Mouse (Mus musculus) lung, postnatal 10 days (tissue): ENCODE results near the gene Rnf169.

Experiments used
- DNase-seq: peaks from one replicate; pipeline ENCODE4 v3.0.0; 2021

Rnf169 gene

DNA sequence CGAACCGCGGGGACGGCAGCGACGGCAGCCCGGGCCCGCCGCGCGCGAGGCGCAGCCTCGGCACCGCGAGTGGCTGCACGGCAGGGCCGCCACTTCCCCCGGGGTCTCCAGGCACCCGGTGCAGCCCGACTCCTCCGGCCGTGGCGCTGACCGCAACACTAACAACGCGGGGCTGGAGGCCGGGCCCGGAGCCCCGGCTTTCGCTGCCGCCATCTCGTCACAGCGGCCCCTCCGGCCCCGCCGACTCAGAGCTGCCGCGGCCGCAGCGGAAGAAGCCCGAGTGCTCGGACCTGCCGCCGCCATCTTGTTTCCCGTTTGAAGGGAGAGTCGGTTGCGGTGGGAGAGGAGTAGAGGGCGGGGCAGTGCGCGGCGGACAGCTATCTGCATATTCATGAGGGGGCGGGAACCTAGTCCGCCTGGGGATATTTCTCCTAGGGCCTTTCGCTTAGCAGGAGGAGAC, at the start of gene Rnf169:
Gene Rnf169 (minus strand): TSS at position 317 of the 460 bp plus-strand sequence.
- DNase-seq, result peak; percentile 96

DNA sequence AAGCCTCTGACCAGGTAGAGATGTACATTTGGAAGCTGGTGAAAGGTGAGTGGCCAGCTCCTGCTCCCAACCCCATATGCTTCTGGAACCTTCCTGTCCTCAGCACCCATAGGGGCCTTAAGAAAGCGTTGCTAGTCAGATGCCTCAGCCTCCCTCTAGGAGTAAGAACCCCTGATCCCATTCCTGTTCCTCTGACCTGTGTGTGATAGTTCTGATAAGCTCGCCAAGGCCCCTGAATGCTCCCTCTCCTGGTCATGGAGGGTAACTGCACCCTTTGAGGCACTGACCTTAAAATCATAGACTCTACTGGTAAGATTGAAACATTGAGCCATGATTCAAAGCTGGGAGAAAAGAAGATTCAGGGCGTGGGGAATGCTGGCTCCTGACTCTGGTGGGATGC, 49.1 kb upstream of the Rnf169 start:
- peak; percentile 46 for DNase-seq

DNA sequence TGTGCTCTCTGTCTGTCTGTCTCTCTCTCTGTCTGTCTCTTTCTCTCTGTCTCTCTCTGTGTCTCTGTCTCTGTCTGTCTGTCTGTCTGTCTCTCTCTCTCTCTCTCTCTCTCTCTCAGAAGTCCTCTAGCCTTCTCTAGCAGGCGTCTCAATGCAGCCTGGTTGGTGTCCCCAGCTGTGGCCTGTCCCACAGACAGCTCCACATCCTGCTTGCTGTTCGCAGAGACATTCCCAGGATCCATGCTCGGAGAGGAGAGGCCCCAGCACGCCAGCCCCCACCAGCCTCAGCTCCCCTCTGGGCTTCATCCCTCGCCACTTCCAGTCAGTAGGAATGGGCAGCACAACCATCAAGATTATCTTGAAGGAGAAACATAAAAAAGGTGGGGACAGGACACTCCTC, 47.1 kb upstream of the Rnf169 start:
- DNase-seq, result peak; percentile 34

DNA sequence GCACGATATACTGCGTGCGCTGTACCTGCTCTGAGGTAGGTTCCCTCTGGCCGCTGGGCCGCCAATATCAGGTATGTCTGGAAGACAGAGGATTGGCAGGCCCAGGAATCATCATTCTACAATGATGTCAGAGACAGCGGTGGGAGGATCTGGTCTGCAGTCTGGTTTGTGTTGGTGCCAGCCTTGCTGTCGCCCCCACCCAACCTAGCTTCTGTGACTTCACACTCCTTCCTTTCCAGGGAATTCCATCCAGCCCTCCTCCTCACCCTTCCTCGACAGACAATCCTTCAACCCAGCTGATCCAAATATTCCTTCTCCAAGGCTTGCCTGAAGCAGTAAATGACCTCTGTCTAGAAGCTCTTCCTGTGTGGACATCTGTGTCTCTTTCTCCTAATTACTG, 36.8 kb upstream of the Rnf169 start:
- no peak for DNase-seq

DNA sequence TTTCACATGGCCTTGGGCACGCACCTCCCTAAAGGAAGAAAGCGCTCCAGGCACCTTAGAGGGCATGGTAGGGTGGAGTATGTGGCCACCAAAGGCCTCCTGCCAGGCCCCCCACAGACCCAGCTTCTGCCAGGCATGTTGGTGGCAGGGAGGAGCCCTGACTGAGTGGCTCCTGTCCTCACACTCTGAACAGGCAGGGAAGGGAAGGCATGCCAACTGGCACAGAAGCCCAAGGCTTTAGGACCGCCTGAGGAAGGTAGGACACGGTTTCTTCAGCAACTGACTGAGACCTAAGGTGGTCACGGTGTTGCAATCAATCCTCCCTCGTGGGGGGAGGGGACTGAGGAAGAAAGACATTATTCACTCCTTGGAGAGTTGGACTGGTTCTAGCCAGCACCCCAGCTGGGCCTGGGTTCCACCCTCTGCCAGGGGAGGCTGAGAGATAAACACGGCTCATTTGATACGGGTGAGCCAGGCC, 33.9 kb upstream of the Rnf169 start:
- peak; percentile 13 for DNase-seq

GRCm38 (mm10) chr7:100012515-100012914, 32.3 kb upstream of the Rnf169 start:
- DNase-seq, result no peak

DNA sequence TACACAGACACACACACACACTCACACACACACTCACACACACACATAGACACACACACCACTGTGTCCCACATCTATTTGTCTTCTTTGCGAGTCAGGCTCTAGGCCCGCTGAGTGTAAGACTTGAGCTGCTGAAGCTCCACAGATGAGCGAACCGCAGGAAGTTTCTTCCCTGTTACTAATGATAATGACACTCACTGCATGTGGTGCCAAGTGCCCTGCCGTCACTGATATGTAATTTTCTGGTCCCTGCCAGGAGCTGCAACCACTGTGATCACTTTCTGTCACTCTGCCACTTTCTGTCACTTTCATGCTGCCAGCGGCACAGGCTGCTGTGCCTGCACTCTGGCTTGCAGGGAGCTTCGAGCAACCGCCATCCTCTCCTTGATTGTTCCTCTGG, 31.8 kb upstream of the Rnf169 start:
- DNase-seq, result peak; percentile 24

DNA sequence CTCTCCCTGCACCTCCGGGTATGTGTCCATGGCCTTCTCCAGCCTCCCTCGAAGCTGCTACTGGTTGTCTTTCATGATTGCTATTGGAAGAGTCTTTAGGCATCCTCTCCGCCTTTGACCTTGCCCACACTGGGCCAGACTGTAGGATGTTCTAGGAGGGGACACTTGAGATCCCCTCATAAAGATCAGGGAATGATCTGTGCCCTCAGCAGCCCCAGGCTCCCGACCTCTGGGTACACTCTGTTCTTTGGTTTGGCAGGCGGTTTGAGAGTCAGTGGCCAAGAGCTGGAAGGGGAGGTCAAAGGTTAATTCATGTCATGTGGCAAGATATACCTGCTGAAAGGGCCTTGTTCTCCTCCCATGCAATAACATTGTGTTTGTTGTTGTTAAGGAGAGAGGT, 30.5 kb upstream of the Rnf169 start:
- DNase-seq, result no peak

- DNase-seq, result peak; percentile 78
Observed at GRCm38 (mm10) chr7:100009640-100010039, 29.4 kb upstream of the Rnf169 start.

GRCm38 (mm10) chr7:100008765-100009164, 28.5 kb upstream of the Rnf169 start:
- DNase-seq, result no peak

DNA sequence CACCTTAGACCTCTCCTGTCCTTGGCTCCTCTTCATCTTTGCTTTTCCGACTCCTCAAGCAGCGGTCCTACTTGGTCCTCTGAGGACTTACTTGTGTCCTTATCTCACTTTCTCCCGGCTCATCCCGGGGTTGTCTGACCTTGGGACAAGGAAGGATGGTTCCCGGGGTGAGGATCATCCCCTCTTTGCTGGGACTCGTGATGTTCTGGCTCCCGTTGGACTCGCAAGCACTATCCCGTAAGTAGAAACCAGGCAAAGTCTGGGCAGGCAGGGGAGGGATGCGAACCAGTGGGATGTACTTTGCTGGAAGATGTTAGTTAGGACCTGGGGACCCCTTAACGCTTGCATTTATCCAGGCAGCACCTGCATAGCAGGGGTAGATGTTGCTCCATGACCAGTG, 26.2 kb upstream of the Rnf169 start:
- no peak for DNase-seq

GRCm38 (mm10) chr7:100005790-100006189, 25.5 kb upstream of the Rnf169 start, which contains the start of gene Chrdl2:
TSS of gene Chrdl2 (plus strand) at chr7:100006172.
- peak; percentile 30 for DNase-seq

GRCm38 (mm10) chr7:100003781-100004180, 23.5 kb upstream of the Rnf169 start:
- peak; percentile 24 for DNase-seq

- DNase-seq, result no peak
Observed at GRCm38 (mm10) chr7:99998668-99999067, 18.4 kb upstream of the Rnf169 start.

GRCm38 (mm10) chr7:99995186-99995585, 14.9 kb upstream of the Rnf169 start:
- no peak for DNase-seq

DNA sequence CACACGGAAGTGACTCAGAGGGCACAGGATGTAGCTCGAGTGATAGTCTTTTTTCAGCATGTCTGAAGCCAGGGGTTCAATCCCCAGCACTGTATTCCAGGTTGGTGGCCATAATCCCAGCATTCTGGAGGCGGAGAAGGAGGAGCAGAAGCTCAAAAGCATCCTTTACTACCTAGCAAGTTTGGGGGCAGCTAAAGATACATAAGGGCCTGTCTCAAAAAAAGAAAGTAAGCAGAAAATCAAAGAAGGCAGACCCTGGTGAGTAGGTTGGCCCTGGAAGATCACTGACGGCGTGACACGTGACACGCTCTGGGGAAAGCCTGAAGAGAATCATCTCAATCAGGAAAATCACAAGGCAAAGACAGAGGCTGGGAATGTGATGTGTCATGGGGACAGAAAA, 12.9 kb upstream of the Rnf169 start:
- DNase-seq, result no peak

- DNase-seq, result no peak
Observed at GRCm38 (mm10) chr7:99990990-99991707, 10.9 kb upstream of the Rnf169 start.

DNA sequence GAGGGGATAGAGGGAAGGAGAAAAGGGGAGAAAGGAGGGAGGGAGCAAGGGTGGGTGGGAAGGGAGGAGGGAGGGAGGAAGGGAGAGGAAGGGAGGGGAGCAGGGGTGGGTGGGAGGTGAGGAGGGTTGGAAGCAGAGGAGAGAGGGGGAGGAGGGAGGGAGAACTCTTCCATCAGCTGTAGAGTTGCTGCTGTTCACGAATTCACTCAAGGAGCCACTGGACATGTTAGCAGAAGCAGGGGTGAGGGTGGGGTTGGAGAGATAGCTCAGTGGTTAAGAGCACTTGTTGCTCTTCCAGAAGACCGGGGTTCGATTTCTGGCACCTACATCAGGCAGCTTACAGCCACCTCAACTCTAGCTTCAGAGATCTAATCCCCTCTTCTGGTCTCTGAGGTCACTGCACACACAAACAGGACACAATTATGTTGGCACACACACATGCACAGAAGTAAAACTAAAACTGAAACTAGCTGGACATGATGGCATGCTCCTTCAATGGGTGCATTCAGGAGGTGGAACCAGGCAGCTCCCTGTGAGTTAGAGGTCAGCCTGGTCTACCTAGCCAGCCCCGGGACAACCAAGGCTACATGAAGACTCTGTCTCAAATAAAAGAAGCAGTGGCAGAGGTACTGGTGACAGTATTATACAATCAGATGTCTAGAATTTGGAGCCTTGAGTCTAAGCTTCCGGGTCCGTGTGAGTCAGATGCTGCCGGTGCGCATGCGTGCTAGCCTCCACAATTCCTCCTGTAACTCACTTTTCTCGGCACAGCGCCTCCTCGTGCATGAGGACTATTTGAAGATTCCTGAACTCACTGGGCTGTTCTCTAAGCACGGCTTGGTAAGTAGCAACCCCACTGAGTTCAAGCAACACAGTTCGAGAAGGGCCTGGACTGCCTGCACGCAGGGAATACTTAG, 9.9 kb upstream of the Rnf169 start:
- peak; percentile 51 for DNase-seq

- DNase-seq, result peak; percentile 84
Observed at GRCm38 (mm10) chr7:99988725-99989124, 8.5 kb upstream of the Rnf169 start.

DNA sequence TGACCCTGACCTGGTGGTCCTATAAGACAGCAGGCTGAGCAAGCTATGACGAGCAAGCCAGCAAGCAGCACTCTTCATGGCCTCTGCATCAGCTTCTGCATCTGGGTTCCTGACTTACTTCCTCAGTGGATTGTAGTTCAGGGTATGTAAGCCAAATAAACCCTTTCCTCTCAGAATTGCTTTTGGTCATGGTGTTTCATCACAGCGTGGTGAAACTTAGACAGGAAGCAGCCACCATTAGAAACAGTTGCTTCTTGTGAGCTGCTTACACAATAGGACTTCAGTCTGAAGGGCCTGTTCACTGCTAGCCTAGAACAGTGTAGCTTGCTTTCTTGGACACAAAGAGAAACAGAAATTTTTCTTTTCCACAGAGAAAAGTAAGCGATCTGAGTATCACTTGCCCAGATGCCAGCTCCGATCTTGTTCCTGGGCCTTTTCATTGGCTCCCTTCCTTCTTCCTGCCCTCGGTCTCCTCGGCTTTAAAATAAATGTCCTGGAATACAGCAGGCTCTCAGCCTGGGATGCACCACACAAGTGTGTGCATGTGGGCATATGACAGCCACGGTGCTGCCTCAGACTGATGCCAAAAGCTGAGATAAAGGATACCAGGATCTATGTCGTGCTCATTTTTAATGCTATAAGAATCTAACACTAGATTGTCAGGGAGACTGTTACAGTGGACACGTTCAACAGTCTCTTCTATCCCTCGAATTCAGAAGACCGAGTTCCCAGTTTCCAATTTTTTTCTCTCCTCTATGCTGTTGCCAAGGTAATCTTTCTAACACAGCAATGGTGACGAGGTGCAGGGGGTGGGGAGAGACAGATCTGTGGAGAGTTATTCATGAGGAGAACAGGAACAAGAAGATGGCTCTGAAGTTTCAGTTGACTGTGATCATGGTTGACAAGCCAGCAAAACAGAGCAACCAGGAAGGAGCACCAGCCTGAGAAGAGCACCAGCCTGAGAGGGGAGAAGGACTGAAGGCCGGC, 2.3 kb upstream of the Rnf169 start:
- DNase-seq, result no peak

- DNase-seq, result peak; percentile 62
Observed at GRCm38 (mm10) chr7:99981311-99981710, 1.1 kb upstream of the Rnf169 start.

DNA sequence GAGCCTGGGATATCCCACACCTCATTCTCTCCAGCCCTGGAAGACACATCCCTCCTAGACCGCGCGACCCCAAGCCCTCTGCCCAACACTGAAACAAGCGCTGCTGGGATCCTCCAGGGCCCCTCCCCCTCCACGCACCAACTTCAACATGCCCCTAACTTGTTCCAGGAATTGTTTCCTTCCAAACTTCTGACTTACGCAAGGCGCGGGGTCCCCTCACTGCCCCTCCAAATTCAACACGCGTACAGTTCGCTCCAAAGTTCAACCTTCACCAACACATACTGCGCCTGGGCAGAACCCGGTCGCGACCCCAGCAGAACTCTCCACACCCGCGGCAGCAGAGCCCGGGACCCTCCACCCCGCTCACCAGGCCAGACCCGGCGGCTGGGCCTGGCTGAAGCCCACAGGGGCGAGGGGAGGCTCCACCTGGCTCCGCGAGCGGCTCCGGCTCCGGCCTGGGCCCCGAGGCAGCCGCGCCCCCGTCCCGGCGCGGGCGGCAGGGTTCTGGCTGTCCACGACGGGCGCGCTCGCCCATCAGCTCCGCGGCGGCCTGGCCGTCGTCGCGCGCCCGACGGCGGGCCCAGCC, 609 bp downstream of the Rnf169 start:
- peak; percentile 64 for DNase-seq
